Mouse (Mus musculus) testis, adult 2 months (tissue): ENCODE measurements at regions not wholly inside any gene's neighbourhood (a gene's known extent, or its start where the extent isn't known, plus 50 kb on each side); places are given as distances from the start of the nearest gene placed in this dataset.

Experiments used
- CTCF ChIP-seq: fragments of 200-500 bp; IDR thresholded peaks from 2 replicates; pipeline ENCODE4 v1.5.1; 2012; ENCODE audit warnings: low read depth, mild to moderate bottlenecking, inconsistent platforms, low read length, moderate library complexity; ENCODE audit not compliant: control insufficient read depth, insufficient read depth, insufficient replicate concordance
- POLR2A ChIP-seq: fragments of 200-500 bp; IDR thresholded peaks from 2 replicates; pipeline ENCODE4 v1.6.1; 2012; ENCODE audit warnings: low read depth, mild to moderate bottlenecking, inconsistent platforms, low read length, moderate library complexity; ENCODE audit not compliant: control insufficient read depth

DNA sequence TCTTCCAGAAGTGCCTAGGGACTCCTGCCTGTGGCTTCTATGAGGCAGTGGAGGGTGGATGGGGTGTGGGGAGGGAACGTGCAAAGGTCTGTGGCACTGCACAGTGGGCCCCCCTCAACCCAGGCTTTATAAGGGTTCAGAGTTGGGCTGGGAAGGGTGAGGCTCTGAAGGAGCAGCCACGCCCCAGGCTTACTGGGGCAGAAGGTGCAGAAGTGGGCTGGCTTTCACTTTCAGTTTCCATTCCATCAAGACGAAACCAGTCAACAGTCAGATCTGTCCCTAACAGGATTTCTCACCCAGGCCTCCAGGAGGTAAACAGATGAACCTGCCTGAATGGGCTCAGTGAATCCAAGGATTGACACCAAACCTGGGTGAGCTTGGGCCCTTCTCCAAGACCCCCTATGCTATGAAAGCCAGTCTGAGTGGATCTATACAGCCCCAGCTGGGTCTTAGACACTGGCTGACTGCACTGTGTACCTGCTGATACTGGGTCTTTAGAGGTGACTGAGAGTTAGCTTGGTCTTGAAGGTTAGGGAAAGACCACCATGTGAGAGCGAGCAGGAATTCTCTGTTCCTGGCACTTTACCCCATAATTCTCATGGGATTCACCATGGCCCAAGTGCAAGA is 93.9 kb upstream of the Ccnd2 start:
- TF ChIP-seq CTCF (no peak), POLR2A (no peak)
